Mouse (Mus musculus) intestine, embryonic 14.5 days (tissue): ENCODE results near the gene Gm5269. TPM values are rescaled to one million over a fixed set of nuclear protein-coding genes. Genes with fewer than 3 reads are reported as not detected.

Source experiments
- ATAC-seq: fragments of 200-750 bp; cut with Nextera tagmentation; replicated peaks from 2 replicates; pipeline ENCODE4 v1.8.0; 2017; ENCODE audit warnings: low read depth, moderate number of reproducible peaks, moderate TSS enrichment, moderate library complexity; ENCODE audit not compliant: low FRiP score, low TSS enrichment
- DNase-seq: peaks from one replicate; pipeline ENCODE4 v3.0.0-alpha.2; 2018; ENCODE audit warnings: low spot score
- H3K27ac ChIP-seq: fragments of 300-500 bp; sonication (generic); 2 replicates; pipeline ENCODE4 v1.5.1; 2014; ENCODE audit warnings: low read depth, mild to moderate bottlenecking, control low read depth
- H3K27me3 ChIP-seq: fragments of 300-500 bp; sonication (generic); replicated peaks from 2 replicates; pipeline ENCODE4 v1.6.1; 2014; ENCODE audit warnings: low read length, control low read depth; ENCODE audit not compliant: control insufficient read depth, insufficient read depth
- H3K36me3 ChIP-seq: fragments of 300-500 bp; sonication (generic); 2 replicates; pipeline ENCODE4 v1.6.1; 2014; ENCODE audit warnings: low read length, control low read depth; ENCODE audit not compliant: control insufficient read depth, insufficient read depth
- H3K4me1 ChIP-seq: fragments of 300-500 bp; sonication (generic); replicated peaks from 2 replicates; pipeline ENCODE4 v1.6.1; 2014; ENCODE audit warnings: low read length, control low read depth, mixed read lengths; ENCODE audit not compliant: control insufficient read depth, insufficient read depth
- H3K4me2 ChIP-seq: fragments of 300-500 bp; sonication (generic); 2 replicates; pipeline ENCODE4 v1.6.1; 2014; ENCODE audit warnings: low read length
- H3K4me3 ChIP-seq: fragments of 300-500 bp; sonication (generic); 2 replicates; pipeline ENCODE4 v1.5.1; 2014; ENCODE audit warnings: low read depth, low read length, control low read depth, mixed read lengths
- H3K9ac ChIP-seq: fragments of 300-500 bp; sonication (generic); 2 replicates; pipeline ENCODE4 v1.6.1; 2014; ENCODE audit warnings: mild to moderate bottlenecking, low read length
- H3K9me3 ChIP-seq: fragments of 300-500 bp; sonication (generic); 2 replicates; pipeline ENCODE4 v1.6.1; 2016; ENCODE audit warnings: low read length, control low read depth; ENCODE audit not compliant: control insufficient read depth
- WGBS: fragments of 180-500 bp; shearing (Covaris S2); extraction: QIAGEN DNeasy Blood & Tissue Kit; methylation state at CpG from one replicate; pipeline ENCODE4 v1.1.7; 2014; 5-methylcytosine and 5-hydroxymethylcytosine counted together
- polyA plus RNA-seq: library from polyadenylated mRNA; unstranded; fragments of >200 nt; fragmentation: Nextera tagmentation; extraction: Ambion mirVana; gene quantifications from 2 replicates; pipeline ENCODE4 v1.2.1, GENCODE M21; 2014

Gene Gm5269
- polyA plus RNA-seq, 1 experiment from 2014 or later = not detected

DNA sequence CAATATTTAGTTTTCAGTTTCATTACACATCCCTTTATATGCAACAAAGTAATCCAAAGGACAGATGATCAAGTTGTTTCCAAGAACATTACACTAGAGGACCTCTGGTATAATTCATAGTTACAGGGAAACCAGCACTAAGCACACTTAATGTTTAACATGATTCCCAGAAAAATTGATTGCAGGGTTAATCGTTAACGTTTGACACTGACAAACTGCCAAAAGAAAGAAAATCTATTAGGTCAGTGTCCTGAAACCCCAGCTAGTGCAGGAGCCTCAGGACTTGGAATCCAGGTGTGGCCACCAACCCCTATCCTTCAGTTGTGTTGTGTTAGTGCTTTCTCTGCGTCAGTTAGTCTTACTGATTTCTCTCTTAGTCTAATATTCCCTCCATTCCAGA is 30.6 kb upstream of the Gm5269 start:
- H3K4me2 ChIP-seq = no peak overlapping the region
- peaks cover 20% of the 10 kb centered on the region for H3K36me3 ChIP-seq
- H3K9me3 ChIP-seq = no peaks in the 10 kb centered on the region
- ATAC-seq (no peak), DNase-seq (no peak)
- 57% methylated on average over 3 of the region's 3 CpGs for WGBS
- no peaks in the 10 kb centered on the region for H3K27me3 ChIP-seq
- H3K9ac ChIP-seq = no peak overlapping the region
- H3K4me3 ChIP-seq = no peak overlapping the region
- H3K27ac ChIP-seq = no peak overlapping the region
- 0 out of 2 replicates have a peak, but pooled peaks cover 4% of the 10 kb centered on the region for H3K4me1 ChIP-seq

DNA sequence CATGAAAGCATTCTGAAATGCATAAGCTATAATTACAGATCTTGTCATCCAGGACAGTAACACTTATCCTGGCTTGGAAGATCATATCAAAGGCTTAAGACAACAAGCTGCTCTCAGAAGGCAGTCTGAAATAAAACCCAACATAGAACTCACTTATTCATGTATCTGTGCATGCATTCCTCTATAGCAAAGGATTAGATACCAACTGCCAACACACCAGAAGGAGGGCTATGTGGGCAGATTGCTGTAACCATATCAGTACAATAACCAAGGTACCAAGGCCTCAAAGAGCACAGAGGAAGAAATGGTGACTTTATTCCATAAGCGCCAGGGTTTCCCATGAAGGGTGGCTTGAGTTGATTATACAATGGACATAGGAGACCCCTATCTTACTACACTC is 29.7 kb upstream of the Gm5269 start:
- no peak overlapping the region for H3K9ac ChIP-seq
- DNase-seq = no peak
- no peak overlapping the region for H3K4me2 ChIP-seq
- H3K27ac ChIP-seq = no peak overlapping the region
- H3K9me3 ChIP-seq = no peaks in the 10 kb centered on the region
- H3K4me1 ChIP-seq = 0 out of 2 replicates have a peak, but pooled peaks cover 4% of the 10 kb centered on the region
- 100% methylated on average over 1 of the region's 1 CpGs for WGBS
- H3K27me3 ChIP-seq = no peaks in the 10 kb centered on the region
- peaks cover 26% of the 10 kb centered on the region for H3K36me3 ChIP-seq
- H3K4me3 ChIP-seq = no peak overlapping the region
- no peak for ATAC-seq

DNA sequence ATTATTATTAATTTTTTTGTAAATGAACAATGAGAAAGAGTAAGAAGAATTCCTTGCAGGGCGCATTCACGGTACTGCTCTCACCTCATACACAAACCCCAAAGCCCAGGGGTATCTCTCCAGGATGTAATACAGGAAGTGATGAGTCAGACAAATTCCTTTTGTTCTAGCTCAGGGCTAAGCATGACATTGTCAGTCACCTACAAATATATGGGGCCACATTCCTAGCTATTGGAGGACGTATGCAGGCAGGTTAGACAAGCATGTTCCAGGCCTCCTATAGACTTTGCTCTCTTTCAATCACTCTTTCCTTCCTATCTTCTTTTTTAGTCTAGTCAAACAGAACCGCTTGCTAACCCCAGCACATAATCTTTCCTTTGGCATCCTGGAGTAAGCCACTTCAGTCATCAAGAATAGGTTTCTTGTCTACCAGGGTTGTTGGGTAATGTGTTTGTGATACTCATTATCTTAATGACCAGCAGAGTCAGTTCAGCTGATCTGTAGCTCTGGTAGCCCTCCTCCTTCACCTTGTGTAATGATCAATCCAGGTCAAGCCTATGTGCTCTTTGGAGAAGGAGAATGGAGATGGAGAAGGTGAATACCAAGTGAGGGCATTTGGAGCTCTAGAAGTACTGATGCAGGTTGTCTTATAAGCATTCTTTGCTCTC is 27.2 kb upstream of the Gm5269 start:
- Histone ChIP-seq H3K4me1 (no peaks in the 10 kb centered on the region), H3K27ac (no peak overlapping the region), H3K9ac (no peak overlapping the region), H3K4me2 (no peak overlapping the region), H3K27me3 (no peaks in the 10 kb centered on the region), H3K9me3 (no peaks in the 10 kb centered on the region), H3K4me3 (no peak overlapping the region), H3K36me3 (peaks cover 32% of the 10 kb centered on the region)
- DNase-seq (no peak), ATAC-seq (peak; percentile 60; the same call in 1 of the 2 replicates)
- 77% methylated on average over 4 of the region's 4 CpGs for WGBS

DNA sequence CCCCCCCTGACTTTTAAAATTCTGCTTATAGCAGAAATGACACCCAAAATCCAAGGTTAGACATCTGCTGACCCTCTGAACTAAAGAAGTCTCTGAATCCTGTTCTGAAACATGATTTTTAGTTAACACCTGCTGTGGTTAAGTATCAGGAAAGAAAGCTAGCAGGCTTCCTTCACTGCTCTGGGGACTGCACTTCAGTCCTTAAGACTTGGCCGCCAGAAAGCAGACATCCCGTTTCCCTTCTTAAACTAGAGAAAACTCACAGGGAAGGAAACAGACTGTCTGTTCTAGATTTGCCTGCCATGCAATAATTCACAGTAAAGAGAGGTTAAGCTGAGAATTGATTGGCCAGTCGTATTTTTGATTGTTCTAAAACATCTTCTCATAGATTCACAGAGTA is 26.1 kb upstream of the Gm5269 start:
- H3K27me3 ChIP-seq = no peaks in the 10 kb centered on the region
- no peak overlapping the region for H3K9ac ChIP-seq
- peaks cover 39% of the 10 kb centered on the region for H3K36me3 ChIP-seq
- DNase-seq (no peak), ATAC-seq (no peak)
- no peaks in the 10 kb centered on the region for H3K9me3 ChIP-seq
- no peak overlapping the region for H3K4me3 ChIP-seq
- no peak overlapping the region for H3K27ac ChIP-seq
- H3K4me2 ChIP-seq = no peak overlapping the region
- no peaks in the 10 kb centered on the region for H3K4me1 ChIP-seq
- WGBS = 57% methylated on average over 3 of the region's 3 CpGs

DNA sequence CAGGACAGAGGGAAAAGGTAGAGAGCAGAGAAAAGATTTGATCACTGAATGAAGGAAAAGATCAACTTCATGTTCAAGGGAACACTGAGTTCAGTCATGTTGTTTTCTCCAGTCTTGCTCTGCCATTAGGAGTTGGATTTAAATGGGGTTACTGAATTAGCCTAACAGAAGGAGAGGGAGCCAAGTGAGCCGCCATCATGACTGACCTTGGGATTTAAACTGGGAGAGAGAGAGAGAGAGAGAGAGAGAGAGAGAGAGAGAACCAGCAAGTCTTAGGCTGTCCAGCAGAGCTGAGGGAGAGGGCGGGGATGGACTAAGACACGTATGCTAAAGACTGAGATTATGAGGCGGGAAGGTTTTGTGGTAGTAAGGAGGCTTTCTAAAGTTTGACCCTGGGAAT is 24.2 kb upstream of the Gm5269 start:
- H3K4me3 ChIP-seq = no peak overlapping the region
- no peak for ATAC-seq
- no peaks in the 10 kb centered on the region for H3K4me1 ChIP-seq
- no peak overlapping the region for H3K4me2 ChIP-seq
- no peak overlapping the region for H3K27ac ChIP-seq
- H3K9me3 ChIP-seq = no peaks in the 10 kb centered on the region
- no peak for DNase-seq
- 91% methylated on average over 4 of the region's 4 CpGs for WGBS
- no peak overlapping the region for H3K9ac ChIP-seq
- H3K36me3 ChIP-seq = peaks cover 45% of the 10 kb centered on the region
- H3K27me3 ChIP-seq = no peaks in the 10 kb centered on the region

DNA sequence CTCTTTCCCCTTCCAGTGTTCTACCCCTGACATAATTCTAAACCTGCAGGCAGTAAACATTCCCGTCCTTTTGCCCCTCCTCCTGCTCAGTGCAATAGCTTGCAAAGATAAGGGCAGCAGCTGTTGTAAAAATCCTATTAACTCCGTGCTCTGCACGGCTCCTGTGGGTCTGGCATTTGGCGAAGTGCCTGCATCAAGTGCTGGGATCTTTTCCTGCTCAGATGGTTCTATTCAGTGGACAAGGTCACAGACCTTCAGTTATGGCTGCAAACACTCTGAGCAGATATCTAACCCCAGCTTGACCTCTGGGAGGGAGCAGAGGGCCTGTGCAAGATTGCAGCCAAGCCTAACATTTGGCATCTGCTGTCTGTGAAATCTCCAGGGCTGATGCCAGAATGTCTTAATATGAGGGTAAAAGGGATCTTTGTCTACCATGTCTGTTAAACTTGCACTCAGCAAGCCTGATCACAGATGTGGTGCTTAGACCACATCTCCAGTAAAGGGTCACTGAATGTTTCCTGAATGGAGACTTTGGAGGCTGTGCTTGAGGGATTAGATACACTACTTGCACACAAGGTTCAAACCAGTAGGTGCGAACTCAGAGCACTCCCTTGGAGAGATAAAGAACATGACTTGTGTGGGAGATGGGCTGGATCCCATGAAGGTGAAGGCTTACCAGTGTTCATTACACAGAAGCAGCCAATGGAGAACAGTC is 15.2 kb upstream of the Gm5269 start:
- Histone ChIP-seq H3K4me3 (no peak overlapping the region), H3K9me3 (no peaks in the 10 kb centered on the region), H3K27ac (peak overlapping the region; percentile 55), H3K4me1 (peaks cover 15% of the 10 kb centered on the region), H3K36me3 (peaks cover 8% of the 10 kb centered on the region), H3K27me3 (no peaks in the 10 kb centered on the region), H3K9ac (no peak overlapping the region), H3K4me2 (peak overlapping the region; percentile 14; the same call in 1 of the 2 replicates)
- DNase-seq (peak; percentile 68), ATAC-seq (peak; percentile 90)
- WGBS = 13% methylated on average over 5 of the region's 5 CpGs

DNA sequence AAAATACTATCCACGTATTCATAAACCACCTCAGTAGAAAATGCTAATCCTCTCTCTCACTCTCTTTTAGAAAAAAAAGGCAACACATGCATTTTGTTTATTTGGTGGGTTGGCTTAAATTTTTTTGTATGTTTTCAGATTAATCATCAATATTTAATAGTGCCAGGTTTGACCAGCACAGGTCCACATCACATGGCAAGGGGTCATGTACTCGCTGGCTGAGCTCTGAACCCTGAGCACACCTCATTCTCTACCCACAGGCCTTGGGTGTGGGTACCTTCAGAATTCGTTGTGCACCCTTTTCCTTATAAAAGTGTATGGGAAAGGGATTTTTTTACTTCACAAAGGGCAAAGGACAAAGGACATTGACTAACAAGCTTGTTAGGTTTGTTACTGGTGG is 14.1 kb upstream of the Gm5269 start:
- H3K27me3 ChIP-seq = no peaks in the 10 kb centered on the region
- peaks cover 15% of the 10 kb centered on the region for H3K4me1 ChIP-seq
- no peak for ATAC-seq
- H3K4me3 ChIP-seq = no peak overlapping the region
- no peak overlapping the region; the same call in 1 of the 2 replicates for H3K27ac ChIP-seq
- no peaks in the 10 kb centered on the region for H3K9me3 ChIP-seq
- WGBS = 75% methylated on average over 3 of the region's 3 CpGs
- DNase-seq = no peak
- no peak overlapping the region for H3K4me2 ChIP-seq
- H3K36me3 ChIP-seq = peaks cover 8% of the 10 kb centered on the region
- no peak overlapping the region for H3K9ac ChIP-seq

DNA sequence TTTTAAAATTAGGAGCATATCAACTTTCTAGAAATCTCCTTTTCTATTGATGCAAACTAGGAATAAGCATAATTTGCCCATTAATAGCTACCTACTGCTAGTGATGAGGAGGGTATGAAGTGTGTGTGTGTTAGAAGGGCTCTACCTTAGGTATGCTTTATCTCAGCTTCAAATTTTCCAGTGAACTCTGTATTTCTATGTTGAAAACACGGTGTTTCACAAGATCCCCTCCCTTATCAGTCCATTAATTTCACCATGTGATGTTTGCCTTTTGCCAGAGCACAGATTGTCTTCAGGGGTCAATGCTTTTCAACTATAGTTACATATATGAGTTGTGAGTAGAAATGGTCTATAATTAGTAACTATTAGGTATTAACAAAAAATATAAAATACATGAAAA is 8.0 kb upstream of the Gm5269 start:
- H3K4me1 ChIP-seq = no peaks in the 10 kb centered on the region; the same call in 1 of the 2 replicates
- DNase-seq (no peak), ATAC-seq (no peak)
- 37% methylated on average over 1 of the region's 1 CpGs for WGBS
- H3K9me3 ChIP-seq = no peaks in the 10 kb centered on the region
- no peak overlapping the region for H3K4me3 ChIP-seq
- H3K27ac ChIP-seq = no peak overlapping the region
- H3K27me3 ChIP-seq = no peaks in the 10 kb centered on the region
- H3K9ac ChIP-seq = no peak overlapping the region
- H3K36me3 ChIP-seq = no peaks in the 10 kb centered on the region
- H3K4me2 ChIP-seq = no peak overlapping the region
